Mouse (Mus musculus) erythroblast, embryonic 14.5 days (primary cell): Measurements from ENCODE around the gene Fam192a.

ENCODE experiments used
- GATA1 ChIP-seq: IDR thresholded peaks from 2 replicates; pipeline ENCODE4 v1.6.1; 2012; ENCODE audit warnings: low read length, inconsistent platforms, mixed read lengths
- TAL1 ChIP-seq: IDR thresholded peaks from 3 replicates; pipeline ENCODE4 v1.6.1; 2012; ENCODE audit warnings: low read length, inconsistent platforms, mixed read lengths

DNA sequence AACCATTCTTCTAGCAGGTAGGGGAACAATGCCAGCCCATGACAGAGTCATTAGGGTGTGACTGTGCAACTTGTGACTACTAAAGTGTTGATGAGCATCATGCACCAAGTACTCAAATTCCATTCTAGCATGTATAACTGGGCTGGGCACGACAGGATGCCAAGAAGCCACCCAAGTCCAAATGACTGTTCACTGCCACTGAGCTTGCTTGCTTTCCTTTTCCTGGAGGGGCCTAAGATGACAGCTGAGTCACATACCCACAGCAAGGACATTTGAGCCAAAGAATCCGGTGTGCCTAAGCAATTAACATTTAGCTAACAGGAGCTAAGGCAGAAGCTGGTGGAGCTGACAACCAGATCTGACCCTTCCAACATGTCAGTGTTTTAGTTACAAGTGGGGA lies 29.9 kb downstream of the Fam192a start:
- TF ChIP-seq TAL1 (no peak), GATA1 (no peak)
